Mouse (Mus musculus) liver, adult 2 months (tissue): ENCODE results near the gene Olfr1420. TPM values are rescaled to one million over a fixed set of nuclear protein-coding genes. Genes with fewer than 3 reads are reported as not detected.
"Not testable (repeated sequence)": the region's sequence is repeated elsewhere in the genome, so short reads cannot be mapped to it uniquely, and the experiment has no call there.

Source experiments
- DNase-seq: peaks from one replicate; pipeline ENCODE4 v3.0.0-alpha.2; 2011; ENCODE audit warnings: low read depth, low spot score; ENCODE audit errors: extremely low read depth
- H3K27ac ChIP-seq: fragments of 200-500 bp; replicated peaks from 2 replicates; pipeline ENCODE4 v1.5.1; 2012; ENCODE audit warnings: low read depth, mild to moderate bottlenecking, control low read depth, inconsistent platforms, low read length; ENCODE audit not compliant: insufficient read depth
- H3K27me3 ChIP-seq: fragments of 200-500 bp; 2 replicates; pipeline ENCODE4 v1.6.1; 2012; ENCODE audit warnings: mild to moderate bottlenecking, moderate library complexity, low read length, inconsistent platforms; ENCODE audit not compliant: control insufficient read depth, insufficient read depth
- H3K36me3 ChIP-seq: fragments of 200-500 bp; 2 replicates; pipeline ENCODE4 v1.6.1; 2012; ENCODE audit warnings: low read length, inconsistent platforms; ENCODE audit not compliant: control insufficient read depth, insufficient read depth
- H3K4me1 ChIP-seq: fragments of 200-500 bp; 2 replicates; pipeline ENCODE4 v1.6.1; 2011; ENCODE audit warnings: low read length; ENCODE audit not compliant: control insufficient read depth, insufficient read depth
- H3K4me3 ChIP-seq: fragments of 200-500 bp; 2 replicates; pipeline ENCODE4 v1.5.1; 2011; ENCODE audit warnings: low read depth, mild to moderate bottlenecking, control low read depth, low read length, moderate library complexity; ENCODE audit not compliant: insufficient read depth
- H3K79me2 ChIP-seq: fragments of 200-500 bp; 2 replicates; pipeline ENCODE4 v1.6.1; 2012; ENCODE audit warnings: inconsistent platforms, mild to moderate bottlenecking, low read length, moderate library complexity; ENCODE audit not compliant: control insufficient read depth, insufficient read depth
- H3K9ac ChIP-seq: fragments of 200-500 bp; 2 replicates; pipeline ENCODE4 v1.6.1; 2012; ENCODE audit warnings: low read depth, mild to moderate bottlenecking, control low read depth, inconsistent platforms, low read length
- CTCF ChIP-seq: fragments of 200-500 bp; IDR thresholded peaks from 2 replicates; pipeline ENCODE4 v1.5.1; 2011; ENCODE audit warnings: low read depth, low read length, control low read depth
- POLR2A ChIP-seq: fragments of 200-500 bp; IDR thresholded peaks from 2 replicates; pipeline ENCODE4 v1.6.1; 2011; ENCODE audit warnings: low read length, control low read depth; ENCODE audit not compliant: insufficient read depth; ENCODE audit errors: extremely low read depth
- WGBS: fragments of 180-500 bp; shearing (Covaris S2); methylation state at CpG from one replicate; pipeline ENCODE4 v1.1.7; 2018; 5-methylcytosine and 5-hydroxymethylcytosine counted together
- polyA plus RNA-seq: library from polyadenylated mRNA; depleted of rRNA; stranded (reverse); fragments of >200 nt; gene quantifications from 2 replicates; pipeline ENCODE4 v1.2.3, GENCODE M21; 2012
- total RNA-seq: library from RNA; depleted of rRNA; stranded (reverse); fragments of >200 nt; gene quantifications from 2 replicates; pipeline ENCODE4 v1.2.3, GENCODE M21; 2014

Olfr1420 gene
- total and polyA plus RNA-seq, 2 experiments: not detected

DNA sequence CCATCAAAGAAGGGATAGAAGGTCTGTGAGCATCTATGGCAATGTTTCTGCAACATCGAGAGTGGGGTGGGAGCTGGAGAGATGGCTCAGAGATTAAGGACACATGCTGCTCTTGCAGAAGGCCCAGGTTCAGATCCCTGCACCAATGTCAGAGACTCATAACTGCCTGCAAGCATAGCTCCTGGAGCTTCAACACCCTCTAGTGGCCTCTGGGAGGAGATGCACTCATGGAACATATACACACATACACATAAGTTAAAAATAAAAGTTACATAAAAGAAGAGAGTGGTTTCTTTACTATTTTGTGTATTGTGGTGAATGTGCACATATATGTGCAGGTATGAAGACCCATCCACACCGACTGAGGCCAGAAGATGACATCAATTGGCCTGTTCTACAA lies 18.5 kb upstream of the Olfr1420 start:
- H3K4me3 ChIP-seq: no peak overlapping the region
- H3K27me3 ChIP-seq: no peaks in the 10 kb centered on the region
- no peak overlapping the region for H3K27ac ChIP-seq
- H3K9ac ChIP-seq: no peak overlapping the region
- H3K36me3 ChIP-seq: no peaks in the 10 kb centered on the region
- WGBS: 82% methylated on average over 2 of the region's 2 CpGs
- no peak for DNase-seq
- no peaks in the 10 kb centered on the region for H3K4me1 ChIP-seq
- H3K79me2 ChIP-seq: no peaks in the 10 kb centered on the region
- TF ChIP-seq CTCF: no peak
- TF ChIP-seq POLR2A: no peak

- no peak for TF ChIP-seq CTCF
- no peak for TF ChIP-seq POLR2A
- DNase-seq: no peak
Measured at GRCm38 (mm10) chr19:11875006-11875405, 11.4 kb upstream of the Olfr1420 start, which contains the start of gene Olfr1419. Gene Olfr1419, minus strand, starts transcription at chr19:11875106.

GRCm38 (mm10) chr19:11878404-11878803 lies 8.0 kb upstream of the Olfr1420 start:
- not testable (repeated sequence) for H3K79me2 ChIP-seq, DNase-seq, H3K27me3 ChIP-seq, H3K36me3 ChIP-seq, H3K4me3 ChIP-seq, H3K27ac ChIP-seq, H3K9ac ChIP-seq, H3K4me1 ChIP-seq
- WGBS: 54% methylated on average over 22 of the region's 22 CpGs

More at GRCm38 (mm10) chr19:11875006-11875405, 11.4 kb upstream of the Olfr1420 start, which contains the start of gene Olfr1419:
- Histone ChIP-seq H3K79me2 (no peaks in the 10 kb centered on the region), H3K27me3 (no peaks in the 10 kb centered on the region), H3K9ac (no peak within 1 kb of the TSS), H3K4me1 (no peaks in the 10 kb centered on the region), H3K36me3 (no peaks in the 10 kb centered on the region), H3K27ac (no peak within 1 kb of the TSS), H3K4me3 (no peak within 1 kb of the TSS)
- 37% methylated on average over 1 of the region's 1 CpGs for WGBS

GRCm38 (mm10) chr19:11911021-11911420 lies 24.7 kb downstream of the Olfr1420 start:
- TF ChIP-seq CTCF (no peak), POLR2A (no peak)
- 52% methylated on average over 5 of the region's 5 CpGs for WGBS
- peak; percentile 39 for DNase-seq
- Histone ChIP-seq H3K36me3 (0 out of 2 replicates have a peak, but pooled peaks cover 4% of the 10 kb centered on the region), H3K27ac (peak overlapping the region; percentile 85), H3K79me2 (peaks cover 7% of the 10 kb centered on the region; the same call in 1 of the 2 replicates), H3K4me1 (peaks cover 3% of the 10 kb centered on the region), H3K4me3 (peak overlapping the region; percentile 79; the same call in 1 of the 2 replicates), H3K27me3 (no peaks in the 10 kb centered on the region), H3K9ac (no peak overlapping the region)

- WGBS: 2% methylated on average over 17 of the region's 17 CpGs
- Histone ChIP-seq H3K4me1 (peaks cover 3% of the 10 kb centered on the region), H3K36me3 (peaks cover 6% of the 10 kb centered on the region; the same call in 1 of the 2 replicates), H3K79me2 (peaks cover 7% of the 10 kb centered on the region; the same call in 1 of the 2 replicates), H3K9ac (peak overlapping the region; percentile 73), H3K4me3 (peak overlapping the region; percentile 79), H3K27me3 (no peaks in the 10 kb centered on the region), H3K27ac (peak overlapping the region; percentile 85)
- DNase-seq: no peak
- TF ChIP-seq POLR2A: no peak
- no peak for TF ChIP-seq CTCF
Measured at GRCm38 (mm10) chr19:11911603-11912002, 25.2 kb downstream of the Olfr1420 start.

DNA sequence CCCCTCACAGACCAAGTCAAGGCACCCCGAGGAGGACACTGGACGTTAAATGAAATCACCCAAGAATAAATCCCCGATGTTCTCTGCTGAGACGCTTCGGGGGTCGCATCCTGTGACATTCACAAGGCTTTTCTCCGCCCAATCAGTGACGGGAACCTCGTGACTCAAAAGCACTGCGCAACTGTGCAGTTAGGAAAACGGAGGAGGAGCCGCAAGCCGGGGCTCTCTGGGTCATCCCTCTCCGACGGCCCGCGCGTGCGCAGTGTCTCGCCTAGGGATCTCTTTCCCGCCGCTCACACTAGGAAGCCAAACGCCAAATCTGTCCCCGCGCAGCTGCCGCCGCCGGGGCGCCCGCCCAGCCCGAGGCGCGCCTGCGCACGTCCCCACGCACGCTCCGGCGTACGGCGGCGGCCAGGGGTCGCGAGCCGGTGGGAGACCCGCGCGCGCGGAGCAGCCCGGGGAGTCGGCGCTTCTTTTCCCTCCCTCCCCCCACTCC lies 25.7 kb downstream of the Olfr1420 start, which contains the start of gene Patl1:
Gene Patl1, plus strand, starts transcription at position 363 of the 496 bp plus-strand sequence.
- WGBS: under 1% methylated on average over 53 of the region's 53 CpGs
- peak; percentile 16; the same call in 1 of the 2 replicates for TF ChIP-seq POLR2A
- no peak for TF ChIP-seq CTCF
- peak within 1 kb of the TSS; percentile 94 for H3K9ac ChIP-seq
- H3K36me3 ChIP-seq: peaks cover 6% of the 10 kb centered on the region; the same call in 1 of the 2 replicates
- H3K4me1 ChIP-seq: peaks cover 3% of the 10 kb centered on the region
- H3K27ac ChIP-seq: peak within 1 kb of the TSS; percentile 88
- DNase-seq: peak; percentile 90
- H3K79me2 ChIP-seq: peaks cover 7% of the 10 kb centered on the region; the same call in 1 of the 2 replicates
- H3K27me3 ChIP-seq: no peaks in the 10 kb centered on the region
- H3K4me3 ChIP-seq: peak within 1 kb of the TSS; percentile 97
